Mouse (Mus musculus) kidney, postnatal 0 days (tissue): ENCODE measurements at regions not wholly inside any gene's neighbourhood (a gene's known extent, or its start where the extent isn't known, plus 50 kb on each side); places are given as distances from the start of the nearest gene placed in this dataset.

Experiments
- ATAC-seq: fragments of 200-750 bp; cut with Nextera tagmentation; replicated peaks from 2 replicates; pipeline ENCODE4 v1.8.0; 2017; ENCODE audit warnings: low read depth, moderate number of reproducible peaks, moderate TSS enrichment, moderate library complexity; ENCODE audit not compliant: low FRiP score
- DNase-seq: peaks from one replicate; pipeline ENCODE4 v3.0.0-alpha.2; 2016; ENCODE audit warnings: low spot score
- H3K27ac ChIP-seq: fragments of 300-500 bp; sonication (generic); 2 replicates; pipeline ENCODE4 v1.5.1; 2014; ENCODE audit warnings: mild to moderate bottlenecking
- H3K27me3 ChIP-seq: fragments of 300-500 bp; sonication (generic); 2 replicates; pipeline ENCODE4 v1.6.1; 2014; ENCODE audit warnings: low read length, mixed read lengths; ENCODE audit not compliant: insufficient read depth
- H3K36me3 ChIP-seq: fragments of 300-500 bp; sonication (generic); 2 replicates; pipeline ENCODE4 v1.6.1; 2014; ENCODE audit warnings: low read length, mixed read lengths; ENCODE audit not compliant: insufficient read depth
- H3K4me1 ChIP-seq: fragments of 300-500 bp; sonication (generic); replicated peaks from 2 replicates; pipeline ENCODE4 v1.6.1; 2014; ENCODE audit warnings: antibody characterized with exemption, low read length, mixed read lengths; ENCODE audit not compliant: insufficient read depth
- H3K4me2 ChIP-seq: fragments of 300-500 bp; sonication (generic); 2 replicates; pipeline ENCODE4 v1.6.1; 2014; ENCODE audit warnings: mild to moderate bottlenecking, low read length, moderate library complexity, mixed read lengths
- H3K4me3 ChIP-seq: fragments of 300-500 bp; sonication (generic); replicated peaks from 2 replicates; pipeline ENCODE4 v1.5.1; 2014; ENCODE audit warnings: low read depth, low read length
- H3K9ac ChIP-seq: fragments of 300-500 bp; sonication (generic); 2 replicates; pipeline ENCODE4 v1.6.1; 2014; ENCODE audit warnings: low read depth, low read length
- H3K9me3 ChIP-seq: fragments of 300-500 bp; sonication (generic); replicated peaks from 2 replicates; pipeline ENCODE4 v1.6.1; 2016; ENCODE audit warnings: low read length, inconsistent platforms, mixed read lengths
- CTCF ChIP-seq: IDR thresholded peaks from 2 replicates; pipeline ENCODE4 v1.5.1; 2016; ENCODE audit warnings: antibody characterized with exemption, low read depth, mild to moderate bottlenecking, moderate library complexity
- WGBS: fragments of 180-500 bp; shearing (Covaris S2); extraction: QIAGEN DNeasy Blood & Tissue Kit; methylation state at CpG from one replicate; pipeline ENCODE4 v1.1.7; 2014; 5-methylcytosine and 5-hydroxymethylcytosine counted together

- no peak for TF ChIP-seq CTCF
- DNase-seq (no peak), ATAC-seq (no peak)
- Histone ChIP-seq H3K4me1 (no peaks in the 10 kb centered on the region), H3K9ac (no peak overlapping the region), H3K4me2 (no peak overlapping the region), H3K9me3 (no peaks in the 10 kb centered on the region), H3K27ac (no peak overlapping the region), H3K4me3 (no peak overlapping the region), H3K36me3 (no peaks in the 10 kb centered on the region), H3K27me3 (no peaks in the 10 kb centered on the region; the same call in 1 of the 2 replicates)
- WGBS, result 67% methylated on average over 5 of the region's 5 CpGs
Observed at GRCm38 (mm10) chr3:124270506-124270905, 50.1 kb upstream of the Tram1l1 start.
